Mouse (Mus musculus): ENCODE data around the gene Cd79b.

GRCm38 (mm10) chr11:106332458-106332857 is 17.9 kb upstream of the Cd79b start:
- TF ChIP-seq CTCF (IDR thresholded peaks at IDR 0.05; ENCODE audit: insufficient read depth, low read length) (no peak), POLR2A (IDR thresholded peaks at IDR 0.05; ENCODE audit: borderline replicate concordance, extremely low read depth, low read depth, low read length) (no peak)

All from lung, adult 2 months (tissue).